Mouse (Mus musculus): Measurements from ENCODE around the gene Cpne2. TPM values are rescaled to one million over a fixed set of nuclear protein-coding genes. Genes with fewer than 3 reads are reported as not detected.

The Cpne2 gene
- polyA plus RNA-seq, 1 experiment from 2014 or later: 11.9 TPM

GRCm38 (mm10) chr8:94540025-94540424, 7.2 kb downstream of the Cpne2 start:
- H3K9ac ChIP-seq: no peak overlapping the region
- WGBS: 95% methylated on average over 2 of the region's 2 CpGs
- no peak overlapping the region for H3K27ac ChIP-seq
- peaks cover 25% of the 10 kb centered on the region for H3K27me3 ChIP-seq
- no peak overlapping the region for H3K4me3 ChIP-seq
- H3K4me2 ChIP-seq (replicated peaks): no peak overlapping the region
- H3K36me3 ChIP-seq: no peaks in the 10 kb centered on the region
- no peaks in the 10 kb centered on the region for H3K9me3 ChIP-seq (replicated peaks)
- no peak for ATAC-seq (ENCODE audit: low FRiP score)
- H3K4me1 ChIP-seq: peaks cover 6% of the 10 kb centered on the region

- 75% methylated on average over 17 of the region's 18 CpGs for WGBS
- no peaks in the 10 kb centered on the region for H3K4me1 ChIP-seq
- no peak for ATAC-seq (ENCODE audit: low FRiP score)
- no peak overlapping the region for H3K4me2 ChIP-seq (replicated peaks)
- no peaks in the 10 kb centered on the region for H3K36me3 ChIP-seq
- H3K4me3 ChIP-seq: no peak overlapping the region
- no peak overlapping the region for H3K27ac ChIP-seq
- H3K9ac ChIP-seq: no peak overlapping the region
- peaks cover 14% of the 10 kb centered on the region for H3K27me3 ChIP-seq
- no peaks in the 10 kb centered on the region for H3K9me3 ChIP-seq (replicated peaks)
Observed at GRCm38 (mm10) chr8:94540889-94541795, 8.4 kb downstream of the Cpne2 start.

GRCm38 (mm10) chr8:94543981-94544380, 11.2 kb downstream of the Cpne2 start:
- Histone ChIP-seq H3K9me3 (replicated peaks) (no peaks in the 10 kb centered on the region), H3K27me3 (peaks cover 3% of the 10 kb centered on the region; the same call in 1 of the 2 replicates), H3K4me1 (no peaks in the 10 kb centered on the region), H3K36me3 (no peaks in the 10 kb centered on the region), H3K9ac (no peak overlapping the region), H3K4me3 (no peak overlapping the region), H3K27ac (no peak overlapping the region), H3K4me2 (replicated peaks) (no peak overlapping the region)
- no peak for ATAC-seq (ENCODE audit: low FRiP score)
- 68% methylated on average over 8 of the region's 8 CpGs for WGBS

- Histone ChIP-seq H3K4me3 (no peak overlapping the region), H3K4me2 (replicated peaks) (no peak overlapping the region), H3K9me3 (replicated peaks) (no peaks in the 10 kb centered on the region), H3K4me1 (peaks cover 22% of the 10 kb centered on the region), H3K27ac (no peak overlapping the region), H3K9ac (no peak overlapping the region), H3K36me3 (no peaks in the 10 kb centered on the region), H3K27me3 (peaks cover 16% of the 10 kb centered on the region; the same call in 1 of the 2 replicates)
- 67% methylated on average over 5 of the region's 5 CpGs for WGBS
- no peak for ATAC-seq (ENCODE audit: low FRiP score)
Observed at GRCm38 (mm10) chr8:94549041-94549440, 16.3 kb downstream of the Cpne2 start.

- 66% methylated on average over 5 of the region's 5 CpGs for WGBS
- Histone ChIP-seq H3K4me3 (no peak overlapping the region), H3K27ac (no peak overlapping the region), H3K4me1 (peaks cover 22% of the 10 kb centered on the region), H3K9me3 (replicated peaks) (no peaks in the 10 kb centered on the region), H3K36me3 (no peaks in the 10 kb centered on the region), H3K4me2 (replicated peaks) (no peak overlapping the region), H3K9ac (no peak overlapping the region), H3K27me3 (peaks cover 17% of the 10 kb centered on the region; the same call in 1 of the 2 replicates)
- ATAC-seq (ENCODE audit: low FRiP score): no peak
Observed at GRCm38 (mm10) chr8:94549482-94549881, 16.7 kb downstream of the Cpne2 start.

GRCm38 (mm10) chr8:94549998-94550397, 17.2 kb downstream of the Cpne2 start:
- ATAC-seq (ENCODE audit: low FRiP score): no peak
- Histone ChIP-seq H3K27ac (no peak overlapping the region), H3K4me2 (replicated peaks) (no peak overlapping the region), H3K4me3 (no peak overlapping the region), H3K4me1 (peaks cover 22% of the 10 kb centered on the region), H3K36me3 (no peaks in the 10 kb centered on the region), H3K27me3 (peaks cover 22% of the 10 kb centered on the region; the same call in 1 of the 2 replicates), H3K9me3 (replicated peaks) (no peaks in the 10 kb centered on the region), H3K9ac (no peak overlapping the region)
- 90% methylated on average over 5 of the region's 5 CpGs for WGBS

GRCm38 (mm10) chr8:94551471-94552422, 19.0 kb downstream of the Cpne2 start:
- WGBS: 32% methylated on average over 16 of the region's 17 CpGs
- H3K27ac ChIP-seq: peak overlapping the region; percentile 66
- 0 out of 2 replicates have a peak overlapping the region, but pooled peaks have one; percentile 16 for H3K4me2 ChIP-seq (replicated peaks)
- H3K27me3 ChIP-seq: peaks cover 26% of the 10 kb centered on the region; the same call in 1 of the 2 replicates
- ATAC-seq (ENCODE audit: low FRiP score): peak; percentile 87
- H3K4me1 ChIP-seq: peaks cover 22% of the 10 kb centered on the region
- H3K9ac ChIP-seq: peak overlapping the region; percentile 27; the same call in 1 of the 2 replicates
- no peaks in the 10 kb centered on the region for H3K36me3 ChIP-seq
- no peaks in the 10 kb centered on the region for H3K9me3 ChIP-seq (replicated peaks)
- no peak overlapping the region for H3K4me3 ChIP-seq

GRCm38 (mm10) chr8:94552696-94553095, 19.9 kb downstream of the Cpne2 start:
- Histone ChIP-seq H3K4me3 (no peak overlapping the region), H3K36me3 (no peaks in the 10 kb centered on the region), H3K27me3 (peaks cover 26% of the 10 kb centered on the region; the same call in 1 of the 2 replicates), H3K9ac (no peak overlapping the region), H3K9me3 (replicated peaks) (no peaks in the 10 kb centered on the region), H3K4me1 (peaks cover 22% of the 10 kb centered on the region), H3K27ac (0 out of 2 replicates have a peak overlapping the region, but pooled peaks have one; percentile 5), H3K4me2 (replicated peaks) (no peak overlapping the region)
- no peak for ATAC-seq (ENCODE audit: low FRiP score)
- 79% methylated on average over 2 of the region's 2 CpGs for WGBS

- Histone ChIP-seq H3K4me3 (no peak overlapping the region), H3K4me2 (replicated peaks) (no peak overlapping the region), H3K36me3 (no peaks in the 10 kb centered on the region), H3K27ac (no peak overlapping the region), H3K9me3 (replicated peaks) (no peaks in the 10 kb centered on the region), H3K4me1 (peaks cover 14% of the 10 kb centered on the region), H3K9ac (no peak overlapping the region), H3K27me3 (peaks cover 22% of the 10 kb centered on the region; the same call in 1 of the 2 replicates)
- no peak for ATAC-seq (ENCODE audit: low FRiP score)
- 84% methylated on average over 3 of the region's 3 CpGs for WGBS
Observed at GRCm38 (mm10) chr8:94557281-94557680, 24.5 kb downstream of the Cpne2 start.

GRCm38 (mm10) chr8:94561256-94561655, 28.5 kb downstream of the Cpne2 start:
- H3K4me3 ChIP-seq: no peak overlapping the region
- H3K36me3 ChIP-seq: no peaks in the 10 kb centered on the region
- H3K9ac ChIP-seq: no peak overlapping the region
- H3K4me1 ChIP-seq: peaks cover 11% of the 10 kb centered on the region
- no peak overlapping the region for H3K27ac ChIP-seq
- H3K4me2 ChIP-seq (replicated peaks): no peak overlapping the region
- peaks cover 6% of the 10 kb centered on the region; the same call in 1 of the 2 replicates for H3K27me3 ChIP-seq
- H3K9me3 ChIP-seq (replicated peaks): no peaks in the 10 kb centered on the region
- 41% methylated on average over 5 of the region's 5 CpGs for WGBS
- peak; percentile 86 for ATAC-seq (ENCODE audit: low FRiP score)

- H3K9me3 ChIP-seq (replicated peaks): no peaks in the 10 kb centered on the region
- no peak overlapping the region for H3K4me2 ChIP-seq (replicated peaks)
- peaks cover 6% of the 10 kb centered on the region; the same call in 1 of the 2 replicates for H3K27me3 ChIP-seq
- H3K36me3 ChIP-seq: no peaks in the 10 kb centered on the region
- H3K4me1 ChIP-seq: peaks cover 27% of the 10 kb centered on the region
- no peak overlapping the region for H3K9ac ChIP-seq
- H3K4me3 ChIP-seq: no peak overlapping the region
- no peak for ATAC-seq (ENCODE audit: low FRiP score)
- H3K27ac ChIP-seq: no peak overlapping the region
Observed at GRCm38 (mm10) chr8:94564421-94564820, 31.6 kb downstream of the Cpne2 start.

GRCm38 (mm10) chr8:94566033-94566432, 33.2 kb downstream of the Cpne2 start:
- H3K36me3 ChIP-seq: no peaks in the 10 kb centered on the region
- H3K27ac ChIP-seq: 0 out of 2 replicates have a peak overlapping the region, but pooled peaks have one; percentile 69
- H3K4me3 ChIP-seq: no peak overlapping the region
- peaks cover 27% of the 10 kb centered on the region for H3K4me1 ChIP-seq
- 81% methylated on average over 6 of the region's 6 CpGs for WGBS
- no peak overlapping the region for H3K4me2 ChIP-seq (replicated peaks)
- ATAC-seq (ENCODE audit: low FRiP score): no peak
- no peaks in the 10 kb centered on the region for H3K9me3 ChIP-seq (replicated peaks)
- no peak overlapping the region for H3K9ac ChIP-seq
- H3K27me3 ChIP-seq: peaks cover 3% of the 10 kb centered on the region; the same call in 1 of the 2 replicates

Measured in hindbrain, embryonic 12.5 days (tissue).